Comparison of ENCODE assay signal across 17 mouse cellular contexts in genomic region chr2:164510621-164511190, GRCm38 (mm10). TPM values are rescaled to one million over a fixed set of nuclear protein-coding genes. Genes with fewer than 3 reads are reported as not detected.
DNase-seq lines count a peak whose midpoint lies in the region; TF ChIP-seq lines count a peak whose summit lies in the region.
"Had no signal": no experiment of that assay in that cellular context is flagged by ENCODE, and none has a peak within 500 bp of the region (broad histone marks: within the 10 kb centered on the region; RNA-seq: fewer than 3 reads in every experiment).

No protein-coding gene starts in this region.

- no peak overlapping the region for H3K4me3 ChIP-seq in gastrocnemius, adult 2 months
- H3K4me3 ChIP-seq: hindbrain, embryonic 15.5 days; liver, embryonic 13.5 days; megakaryocyte, embryonic 14.5 days had no signal

- no peak for TF ChIP-seq CTCF in gastrocnemius, adult 2 months (IDR thresholded peaks at IDR 0.05)

- 0 out of 2 replicates have a peak overlapping the region, but pooled peaks have one; percentile 20 for H3K27ac ChIP-seq in gastrocnemius, adult 2 months
- H3K27ac ChIP-seq: hindbrain, embryonic 15.5 days; liver, embryonic 13.5 days had no signal

- DNase-seq in gastrocnemius, adult 2 months: no peak
- no peak for DNase-seq in gastrocnemius, postnatal 25 days
- peak; percentile 52 to 67 for DNase-seq in kidney, adult 8-10 months
- DNase-seq in kidney, postnatal 36 days: peak; percentile 59 to 61
- DNase-seq in lung, postnatal 36 days: peak; percentile 56
- DNase-seq in cerebellum, adult 11-12 months: no peak
- DNase-seq in embryo, embryonic 10 days (ENCODE audit: low spot score): no peak
- no peak for DNase-seq in gastrocnemius, postnatal 14 days
- DNase-seq: cerebellum, postnatal 10 days; heart, postnatal 10 days; liver, embryonic 13.5 days had no signal

- intact Hi-C loops in gastrocnemius, adult 2 months (cut with DNase I): no loop called here
- intact Hi-C loops in gastrocnemius, postnatal 14 days (cut with DNase I; ENCODE audit: low total_unique reads): loop anchor here (5.0 kb wide), 1 partner anchor 38 kb away; the partner anchor contains the start of gene Trp53tg5

RNA-seq across cellular contexts. Expression of gene Pigt, which starts 13.4 kb away (rescaled TPM):
- 10 to 100 TPM; 27.2 to 33.5 TPM for total RNA-seq in gastrocnemius, adult 2 months (2021)
- 10 to 100 TPM; 27.7 to 39.4 TPM for total RNA-seq in gastrocnemius, postnatal 25 days (2021)
- total RNA-seq in gastrocnemius, postnatal 14 days (2021): 10 to 100 TPM; 36.8 to 41.0 TPM

RNA-seq across cellular contexts. Expression of gene Dbndd2, which starts 24.8 kb away (rescaled TPM):
- 10 to 100 TPM; 12.9 to 25.5 TPM for total RNA-seq in gastrocnemius, adult 2 months (2021)
- 10 to 100 TPM; 21.2 to 35.4 TPM for total RNA-seq in gastrocnemius, postnatal 25 days (2021)
- total RNA-seq in gastrocnemius, postnatal 14 days (2021): 10 to 100 TPM; 14.6 to 20.6 TPM

RNA-seq across cellular contexts. Expression of gene Trp53tg5, which starts 37.2 kb away (rescaled TPM):
- not detected for total RNA-seq in gastrocnemius, adult 2 months (2021)
- total RNA-seq in gastrocnemius, postnatal 25 days (2021): not detected
- total RNA-seq in gastrocnemius, postnatal 14 days (2021): not detected
- total RNA-seq: adrenal gland, postnatal 4 days; granulocyte monocyte progenitor cell, adult 5-6 weeks; heart, postnatal 10 days; layer of hippocampus, postnatal 14 days; midbrain, postnatal 0 days had no signal

RNA-seq across cellular contexts. Expression of gene Gm20458, which starts 49.9 kb away (rescaled TPM):
- 1 to 10 TPM; 7.6 to 9.4 TPM for total RNA-seq in gastrocnemius, adult 2 months (2021)
- total RNA-seq in gastrocnemius, postnatal 25 days (2021): 1 to 10 TPM; 3.2 to 8.9 TPM
- total RNA-seq in gastrocnemius, postnatal 14 days (2021): 1 to 10 TPM in 1 of 2 experiments, under 1 TPM in 1; 0.62 to 2.6 TPM
- total RNA-seq: granulocyte monocyte progenitor cell, adult 5-6 weeks had no signal

RNA-seq across cellular contexts. Expression of gene Wfdc2, which starts 51.5 kb away (rescaled TPM):
- total RNA-seq in gastrocnemius, adult 2 months (2021): not detected
- not detected for total RNA-seq in gastrocnemius, postnatal 25 days (2021)
- not detected for total RNA-seq in gastrocnemius, postnatal 14 days (2021)
- total RNA-seq: granulocyte monocyte progenitor cell, adult 5-6 weeks had no signal

Comparison
In these comparisons a context has a peak if more than half of its experiments do, and no peak if none do; other contexts are left out.
1. DNase-seq: peak in kidney, adult 8-10 months (2 of 2), kidney, postnatal 36 days (2 of 2) and lung, postnatal 36 days (single experiment); none in gastrocnemius, adult 2 months (single experiment), gastrocnemius, postnatal 25 days (single experiment), cerebellum, adult 11-12 months (single experiment), embryo, embryonic 10 days (single experiment) and gastrocnemius, postnatal 14 days (single experiment).